Mouse (Mus musculus): ENCODE measurements around the gene Vps8. TPM values are rescaled to one million over a fixed set of nuclear protein-coding genes. Genes with fewer than 3 reads are reported as not detected.

Gene Vps8
- polyA plus RNA-seq, 1 experiment from 2014 or later: 39.6 TPM

DNA sequence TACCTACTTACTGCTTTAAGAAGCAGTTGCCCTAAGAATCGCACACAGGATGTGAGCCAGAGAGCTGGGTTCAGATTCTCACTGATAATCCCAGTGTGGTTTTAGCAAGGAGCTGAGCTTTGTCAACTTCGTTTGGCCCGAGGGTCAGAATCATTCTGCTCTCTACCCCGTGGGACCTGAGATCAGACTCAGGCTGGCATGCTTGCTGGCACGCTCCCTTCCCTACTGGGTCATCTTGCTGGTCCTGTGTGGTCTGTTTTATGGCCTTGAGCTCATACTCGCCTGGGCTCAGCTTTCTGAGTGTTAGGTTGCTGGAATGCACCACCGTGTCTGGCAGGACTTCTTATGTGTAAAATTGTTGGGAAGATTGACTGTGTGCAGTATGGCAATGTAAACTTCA lies 76.7 kb downstream of the Vps8 start:
- Histone ChIP-seq H3K4me1 (replicated peaks; ENCODE audit: control insufficient read depth, insufficient read depth, low read length) (no peaks in the 10 kb centered on the region), H3K4me2 (ENCODE audit: low read length) (no peak overlapping the region), H3K9me3 (ENCODE audit: control insufficient read depth, low read length) (no peaks in the 10 kb centered on the region), H3K9ac (replicated peaks; ENCODE audit: low read depth, low read length) (no peak overlapping the region), H3K4me3 (replicated peaks; ENCODE audit: low read length) (no peak overlapping the region), H3K27ac (ENCODE audit: low read length) (no peak overlapping the region), H3K27me3 (replicated peaks; ENCODE audit: control insufficient read depth, insufficient read depth, low read length) (no peaks in the 10 kb centered on the region), H3K36me3 (ENCODE audit: control insufficient read depth, insufficient read depth) (no peaks in the 10 kb centered on the region)
- no peak for ATAC-seq
- 84% methylated on average over 7 of the region's 7 CpGs for WGBS

DNA sequence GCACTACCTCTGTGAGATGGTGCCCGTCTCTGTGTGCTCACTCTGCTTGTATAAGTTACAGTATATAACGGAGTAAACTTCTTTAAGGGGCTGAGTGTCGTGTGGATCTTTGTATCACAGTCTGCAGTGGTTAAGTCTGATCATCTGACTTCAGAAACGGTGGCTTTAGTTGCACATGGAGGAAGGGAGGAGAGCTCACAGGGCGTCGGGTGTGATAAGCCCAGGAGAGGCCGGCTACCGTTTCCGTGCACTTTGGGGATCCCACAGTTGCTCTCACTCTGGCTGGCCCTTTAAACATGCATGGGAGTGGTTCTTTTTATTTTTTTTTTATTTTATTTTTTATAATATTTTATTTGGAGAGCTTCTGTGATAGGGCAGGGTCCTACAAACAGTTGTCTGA lies 95.9 kb downstream of the Vps8 start:
- H3K27me3 ChIP-seq (replicated peaks; ENCODE audit: control insufficient read depth, insufficient read depth, low read length): no peaks in the 10 kb centered on the region
- no peak overlapping the region for H3K4me3 ChIP-seq (replicated peaks; ENCODE audit: low read length)
- H3K27ac ChIP-seq (ENCODE audit: low read length): no peak overlapping the region
- no peaks in the 10 kb centered on the region for H3K36me3 ChIP-seq (ENCODE audit: control insufficient read depth, insufficient read depth)
- no peak overlapping the region for H3K4me2 ChIP-seq (ENCODE audit: low read length)
- ATAC-seq: no peak
- no peaks in the 10 kb centered on the region for H3K4me1 ChIP-seq (replicated peaks; ENCODE audit: control insufficient read depth, insufficient read depth, low read length)
- no peaks in the 10 kb centered on the region for H3K9me3 ChIP-seq (ENCODE audit: control insufficient read depth, low read length)
- WGBS: 95% methylated on average over 9 of the region's 9 CpGs
- H3K9ac ChIP-seq (replicated peaks; ENCODE audit: low read depth, low read length): no peak overlapping the region

DNA sequence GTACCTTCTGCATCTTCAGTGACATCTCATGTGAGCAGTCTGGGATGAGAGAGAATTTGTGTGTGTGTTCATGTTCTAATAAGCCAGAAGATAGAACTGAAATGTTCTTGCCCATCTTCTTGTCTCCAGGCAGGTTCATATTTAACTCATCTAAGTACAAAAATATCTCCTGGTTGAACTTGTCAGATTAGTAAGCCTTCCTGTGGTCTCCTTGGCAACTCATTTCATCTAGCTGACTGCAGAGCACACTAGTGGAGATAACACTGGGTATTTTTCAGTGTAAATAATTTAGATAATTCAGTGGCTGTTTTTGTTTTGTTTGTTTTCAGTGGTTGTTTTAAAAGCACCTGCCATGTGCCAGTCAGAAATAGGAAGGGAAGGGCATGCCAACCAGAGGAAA lies 96.9 kb downstream of the Vps8 start:
- Histone ChIP-seq H3K9me3 (ENCODE audit: control insufficient read depth, low read length) (no peaks in the 10 kb centered on the region), H3K27me3 (replicated peaks; ENCODE audit: control insufficient read depth, insufficient read depth, low read length) (no peaks in the 10 kb centered on the region), H3K9ac (replicated peaks; ENCODE audit: low read depth, low read length) (no peak overlapping the region), H3K27ac (ENCODE audit: low read length) (no peak overlapping the region), H3K4me1 (replicated peaks; ENCODE audit: control insufficient read depth, insufficient read depth, low read length) (no peaks in the 10 kb centered on the region), H3K4me3 (replicated peaks; ENCODE audit: low read length) (no peak overlapping the region), H3K36me3 (ENCODE audit: control insufficient read depth, insufficient read depth) (no peaks in the 10 kb centered on the region), H3K4me2 (ENCODE audit: low read length) (no peak overlapping the region)
- ATAC-seq: no peak

DNA sequence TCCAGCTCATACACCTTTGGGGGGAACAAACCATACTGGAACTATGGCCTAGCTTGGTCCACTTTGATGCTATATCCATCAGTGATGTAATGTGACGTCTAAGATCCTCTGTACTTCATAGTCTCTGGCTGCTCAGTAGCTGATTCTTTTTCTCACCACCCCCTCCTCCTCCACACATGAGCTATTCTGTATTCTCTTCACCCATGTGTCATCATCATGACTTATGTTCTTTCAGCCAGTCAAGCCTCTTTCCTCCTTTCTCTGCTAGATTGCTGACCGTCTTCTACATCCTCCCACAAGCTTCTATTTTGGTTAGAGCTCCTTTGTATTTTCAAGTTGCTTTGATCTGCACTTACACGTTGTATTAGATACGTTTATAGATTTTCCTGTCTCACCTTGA lies 100.8 kb downstream of the Vps8 start:
- H3K4me2 ChIP-seq (ENCODE audit: low read length): no peak overlapping the region
- H3K9ac ChIP-seq (replicated peaks; ENCODE audit: low read depth, low read length): no peak overlapping the region
- no peaks in the 10 kb centered on the region for H3K4me1 ChIP-seq (replicated peaks; ENCODE audit: control insufficient read depth, insufficient read depth, low read length)
- no peaks in the 10 kb centered on the region for H3K27me3 ChIP-seq (replicated peaks; ENCODE audit: control insufficient read depth, insufficient read depth, low read length)
- no peak for ATAC-seq
- H3K36me3 ChIP-seq (ENCODE audit: control insufficient read depth, insufficient read depth): no peaks in the 10 kb centered on the region; the same call in 1 of the 2 replicates
- H3K27ac ChIP-seq (ENCODE audit: low read length): no peak overlapping the region
- H3K4me3 ChIP-seq (replicated peaks; ENCODE audit: low read length): no peak overlapping the region
- WGBS: 94% methylated on average over 4 of the region's 4 CpGs
- H3K9me3 ChIP-seq (ENCODE audit: control insufficient read depth, low read length): no peaks in the 10 kb centered on the region

DNA sequence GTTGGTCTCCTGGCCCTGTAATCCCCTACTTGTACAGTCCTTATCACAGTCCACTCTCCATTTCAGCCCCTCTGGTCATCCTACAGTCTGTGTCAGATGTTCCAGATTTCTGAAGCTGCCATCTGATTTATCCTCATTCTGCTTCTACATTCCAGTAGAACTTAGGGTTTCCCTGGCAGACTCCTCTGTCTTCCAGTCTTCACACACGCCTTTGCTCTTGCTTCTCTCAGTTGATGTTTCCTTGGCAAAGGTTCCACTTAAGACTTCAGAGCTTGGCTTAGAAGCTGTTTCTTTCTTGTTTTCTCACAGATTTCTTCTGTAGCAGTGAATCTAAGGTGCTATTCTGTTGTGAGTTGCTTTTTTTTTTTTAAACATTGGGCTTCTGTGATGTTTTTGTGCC lies 102.5 kb downstream of the Vps8 start:
- no peak for ATAC-seq
- no peaks in the 10 kb centered on the region; the same call in 1 of the 2 replicates for H3K36me3 ChIP-seq (ENCODE audit: control insufficient read depth, insufficient read depth)
- H3K27ac ChIP-seq (ENCODE audit: low read length): no peak overlapping the region
- H3K27me3 ChIP-seq (replicated peaks; ENCODE audit: control insufficient read depth, insufficient read depth, low read length): no peaks in the 10 kb centered on the region
- no peak overlapping the region for H3K4me3 ChIP-seq (replicated peaks; ENCODE audit: low read length)
- WGBS: 88% methylated on average over 1 of the region's 1 CpGs
- no peaks in the 10 kb centered on the region for H3K4me1 ChIP-seq (replicated peaks; ENCODE audit: control insufficient read depth, insufficient read depth, low read length)
- no peak overlapping the region for H3K9ac ChIP-seq (replicated peaks; ENCODE audit: low read depth, low read length)
- no peak overlapping the region for H3K4me2 ChIP-seq (ENCODE audit: low read length)
- no peaks in the 10 kb centered on the region for H3K9me3 ChIP-seq (ENCODE audit: control insufficient read depth, low read length)

DNA sequence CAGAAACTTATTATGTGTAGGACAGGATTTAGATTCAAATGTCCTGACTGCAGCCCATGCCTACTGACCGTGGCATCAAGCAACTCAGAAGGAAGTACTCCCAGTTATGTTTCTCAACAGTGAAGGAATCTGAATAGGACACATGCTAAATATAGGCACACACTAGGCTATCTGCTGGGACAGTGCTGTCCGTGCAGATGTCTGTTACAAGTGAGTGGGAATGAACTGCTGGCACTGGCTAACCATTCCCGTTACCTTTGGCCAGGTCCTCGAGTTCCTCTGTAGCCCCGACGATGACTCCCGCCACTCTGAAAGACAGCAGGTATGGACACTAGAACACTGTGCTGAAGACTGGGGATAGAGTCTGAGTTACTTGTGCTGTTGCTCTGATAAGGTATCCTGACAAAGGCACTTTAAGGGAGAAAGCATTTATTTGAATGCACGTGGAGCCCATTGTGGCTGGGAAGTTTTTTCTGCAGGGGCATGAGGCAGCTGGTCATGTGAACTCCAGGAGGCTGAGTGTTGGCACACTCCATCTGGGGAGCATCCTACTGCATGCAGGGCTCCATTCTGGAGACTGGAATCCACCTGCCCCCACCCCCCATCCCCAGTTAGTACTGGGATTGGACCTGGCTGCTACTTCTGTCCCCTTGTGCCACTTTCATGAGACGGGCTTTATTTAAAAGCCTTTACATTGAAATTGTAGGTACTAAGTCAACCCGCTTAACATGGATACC lies 104.5 kb downstream of the Vps8 start:
- Histone ChIP-seq H3K4me3 (replicated peaks; ENCODE audit: low read length) (no peak overlapping the region), H3K27ac (ENCODE audit: low read length) (no peak overlapping the region), H3K36me3 (ENCODE audit: control insufficient read depth, insufficient read depth) (no peaks in the 10 kb centered on the region; the same call in 1 of the 2 replicates), H3K4me2 (ENCODE audit: low read length) (no peak overlapping the region), H3K27me3 (replicated peaks; ENCODE audit: control insufficient read depth, insufficient read depth, low read length) (no peaks in the 10 kb centered on the region), H3K9me3 (ENCODE audit: control insufficient read depth, low read length) (no peaks in the 10 kb centered on the region), H3K9ac (replicated peaks; ENCODE audit: low read depth, low read length) (no peak overlapping the region), H3K4me1 (replicated peaks; ENCODE audit: control insufficient read depth, insufficient read depth, low read length) (no peaks in the 10 kb centered on the region)
- WGBS: 90% methylated on average over 10 of the region's 10 CpGs
- ATAC-seq: no peak

DNA sequence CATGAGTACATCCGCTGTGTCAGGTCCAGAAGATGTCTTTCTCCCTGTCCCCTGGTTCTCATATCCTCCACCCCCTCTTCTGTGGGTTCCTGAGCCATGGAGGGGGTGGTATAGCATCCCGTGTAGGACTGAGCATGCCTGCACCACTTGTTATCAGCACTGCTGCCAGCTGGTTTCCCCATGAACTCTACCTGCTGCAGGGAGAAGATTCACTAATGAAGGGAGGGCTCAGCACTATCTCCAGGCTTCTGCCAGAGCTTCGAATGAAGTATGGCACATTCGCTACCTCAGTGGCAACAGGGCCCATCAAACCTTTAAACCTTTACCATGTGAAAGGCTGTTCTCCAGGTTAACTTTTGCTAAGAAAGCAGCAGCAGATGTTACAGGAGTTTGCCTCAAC lies 110.6 kb downstream of the Vps8 start:
- ATAC-seq: no peak
- Histone ChIP-seq H3K4me3 (replicated peaks; ENCODE audit: low read length) (no peak overlapping the region), H3K9ac (replicated peaks; ENCODE audit: low read depth, low read length) (no peak overlapping the region), H3K27me3 (replicated peaks; ENCODE audit: control insufficient read depth, insufficient read depth, low read length) (no peaks in the 10 kb centered on the region), H3K4me2 (ENCODE audit: low read length) (no peak overlapping the region), H3K36me3 (ENCODE audit: control insufficient read depth, insufficient read depth) (peaks cover 4% of the 10 kb centered on the region; the same call in 1 of the 2 replicates), H3K9me3 (ENCODE audit: control insufficient read depth, low read length) (no peaks in the 10 kb centered on the region), H3K4me1 (replicated peaks; ENCODE audit: control insufficient read depth, insufficient read depth, low read length) (no peaks in the 10 kb centered on the region), H3K27ac (ENCODE audit: low read length) (no peak overlapping the region)
- WGBS: 81% methylated on average over 4 of the region's 4 CpGs

DNA sequence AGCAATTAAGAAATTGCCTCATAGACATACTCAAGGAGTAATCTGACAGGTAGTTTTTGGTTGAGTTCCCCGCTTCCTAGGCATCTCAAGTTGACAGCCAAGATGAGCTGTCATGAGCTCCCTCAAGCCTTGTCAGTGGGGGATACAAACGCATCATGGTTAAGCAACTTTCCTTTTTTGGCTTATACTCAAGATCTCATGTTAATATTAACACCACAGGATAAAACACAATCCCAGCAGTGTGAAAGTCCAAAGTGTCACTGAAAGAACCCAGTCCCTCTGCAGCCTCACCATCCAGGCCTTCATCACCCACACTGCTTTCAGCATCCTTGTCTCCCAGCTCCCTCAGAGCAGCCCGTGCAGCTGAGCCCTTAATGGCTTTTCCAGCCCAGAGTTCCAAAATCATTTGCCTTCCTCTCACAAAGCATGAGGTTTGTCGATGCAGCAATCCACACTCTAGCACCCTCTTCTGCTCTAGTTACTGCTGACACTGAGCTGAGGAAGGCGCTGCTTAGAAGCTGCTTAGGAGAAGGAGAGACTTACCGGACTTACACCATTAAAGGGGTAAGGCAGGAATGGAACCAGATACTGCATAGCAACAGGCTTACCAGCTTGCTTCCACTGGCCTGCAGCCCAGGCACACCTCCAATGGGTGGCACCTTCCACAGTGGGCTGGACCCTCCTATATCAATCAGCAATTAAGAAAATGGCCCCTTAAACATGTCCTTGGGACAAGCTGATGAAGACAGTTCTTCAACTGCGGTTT lies 113.5 kb downstream of the Vps8 start:
- Histone ChIP-seq H3K4me2 (ENCODE audit: low read length) (no peak overlapping the region), H3K4me3 (replicated peaks; ENCODE audit: low read length) (no peak overlapping the region), H3K36me3 (ENCODE audit: control insufficient read depth, insufficient read depth) (peaks cover 4% of the 10 kb centered on the region; the same call in 1 of the 2 replicates), H3K27ac (ENCODE audit: low read length) (no peak overlapping the region), H3K27me3 (replicated peaks; ENCODE audit: control insufficient read depth, insufficient read depth, low read length) (no peaks in the 10 kb centered on the region), H3K4me1 (replicated peaks; ENCODE audit: control insufficient read depth, insufficient read depth, low read length) (no peaks in the 10 kb centered on the region), H3K9me3 (ENCODE audit: control insufficient read depth, low read length) (no peaks in the 10 kb centered on the region), H3K9ac (replicated peaks; ENCODE audit: low read depth, low read length) (no peak overlapping the region)
- ATAC-seq: no peak
- 85% methylated on average over 7 of the region's 7 CpGs for WGBS

DNA sequence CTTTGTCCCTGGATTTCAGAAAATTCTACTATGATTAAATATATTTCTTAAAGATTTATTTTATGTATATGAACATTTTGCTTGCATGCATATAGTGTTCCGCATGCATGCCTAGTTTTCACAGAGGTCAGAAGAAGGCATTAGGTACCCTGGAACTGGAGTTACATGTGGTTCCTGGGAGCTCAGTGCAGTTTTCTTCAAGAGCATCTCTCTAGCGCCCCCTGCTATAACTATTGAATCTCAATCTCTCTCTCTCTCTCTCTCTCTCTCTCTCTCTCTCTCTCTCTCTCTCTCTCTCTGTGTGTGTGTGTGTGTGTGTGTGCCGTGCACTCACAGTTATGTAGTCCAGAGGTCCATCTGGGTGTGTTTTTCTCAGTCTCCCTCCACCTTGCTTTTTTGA lies 114.4 kb downstream of the Vps8 start:
- 56% methylated on average over 3 of the region's 3 CpGs for WGBS
- Histone ChIP-seq H3K36me3 (ENCODE audit: control insufficient read depth, insufficient read depth) (peaks cover 4% of the 10 kb centered on the region; the same call in 1 of the 2 replicates), H3K27me3 (replicated peaks; ENCODE audit: control insufficient read depth, insufficient read depth, low read length) (no peaks in the 10 kb centered on the region), H3K9ac (replicated peaks; ENCODE audit: low read depth, low read length) (no peak overlapping the region), H3K4me3 (replicated peaks; ENCODE audit: low read length) (no peak overlapping the region), H3K9me3 (ENCODE audit: control insufficient read depth, low read length) (no peaks in the 10 kb centered on the region), H3K27ac (ENCODE audit: low read length) (no peak overlapping the region), H3K4me2 (ENCODE audit: low read length) (no peak overlapping the region), H3K4me1 (replicated peaks; ENCODE audit: control insufficient read depth, insufficient read depth, low read length) (no peaks in the 10 kb centered on the region)
- no peak for ATAC-seq
